Mouse (Mus musculus) urinary bladder, adult 2 months (tissue): ENCODE results near the gene Capn15. TPM values are rescaled to one million over a fixed set of nuclear protein-coding genes. Genes with fewer than 3 reads are reported as not detected.
A peak's percentile ranks its signal among the peaks of the same experiment; 100 is the strongest.

Experiments used
- DNase-seq: peaks from one replicate; pipeline ENCODE4 v3.0.0; 2022; ENCODE audit warnings: low spot score
- polyA plus RNA-seq: library from polyadenylated mRNA; depleted of rRNA; stranded (reverse); fragments of >200 nt; gene quantifications from 2 replicates; pipeline ENCODE4 v1.2.3, GENCODE M21; 2012

Capn15 gene
- polyA plus RNA-seq, 1 experiment: 32.4 TPM

GRCm38 (mm10) chr17:25954671-25955070 lies 30.9 kb downstream of the Capn15 start:
- no peak for DNase-seq

- no peak for DNase-seq
These were observed 32.4 kb downstream of the Capn15 start for GRCm38 (mm10) chr17:25953161-25953560.

- DNase-seq: no peak
These were observed 33.6 kb downstream of the Capn15 start, which contains the start of gene A930017K11Rik for GRCm38 (mm10) chr17:25951803-25952623. TSS of gene A930017K11Rik (minus strand) at chr17:25952565.

GRCm38 (mm10) chr17:25951225-25951802 lies 34.3 kb downstream of the Capn15 start:
- no peak for DNase-seq

GRCm38 (mm10) chr17:25950706-25951105 lies 34.9 kb downstream of the Capn15 start:
- DNase-seq: no peak

GRCm38 (mm10) chr17:25949981-25950380 lies 35.6 kb downstream of the Capn15 start:
- DNase-seq: no peak

- DNase-seq: no peak
These were observed 37.5 kb downstream of the Capn15 start for GRCm38 (mm10) chr17:25948051-25948450.

- no peak for DNase-seq
These were observed 38.0 kb downstream of the Capn15 start for GRCm38 (mm10) chr17:25947576-25947975.

- no peak for DNase-seq
These were observed 38.7 kb downstream of the Capn15 start for GRCm38 (mm10) chr17:25946891-25947290.

GRCm38 (mm10) chr17:25946349-25946748 lies 39.2 kb downstream of the Capn15 start:
- DNase-seq: no peak

GRCm38 (mm10) chr17:25945517-25946155 lies 40.0 kb downstream of the Capn15 start:
- no peak for DNase-seq

- no peak for DNase-seq
These were observed 41.0 kb downstream of the Capn15 start, which contains the start of the genes Pigq and Nhlrc4 for GRCm38 (mm10) chr17:25944366-25945163. TSS of gene Pigq (minus strand) at chr17:25944936. TSS of gene Nhlrc4 (minus strand) at chr17:25944961.

GRCm38 (mm10) chr17:25943769-25944168 lies 41.8 kb downstream of the Capn15 start:
- no peak for DNase-seq

- DNase-seq: no peak
These were observed 42.4 kb downstream of the Capn15 start for GRCm38 (mm10) chr17:25943221-25943620.

- no peak for DNase-seq
These were observed 42.9 kb downstream of the Capn15 start for GRCm38 (mm10) chr17:25942597-25943151.

GRCm38 (mm10) chr17:25941511-25942241 lies 43.9 kb downstream of the Capn15 start:
- DNase-seq: peak; percentile 70

- no peak for DNase-seq
These were observed 51.1 kb downstream of the Capn15 start for GRCm38 (mm10) chr17:25934526-25934925.

- no peak for DNase-seq
These were observed 60.2 kb downstream of the Capn15 start for GRCm38 (mm10) chr17:25925348-25925747.

- DNase-seq: no peak
These were observed 63.5 kb downstream of the Capn15 start for GRCm38 (mm10) chr17:25922120-25922519.

GRCm38 (mm10) chr17:25919786-25920642 lies 65.6 kb downstream of the Capn15 start:
- DNase-seq: peak; percentile 100
